Mouse (Mus musculus) kidney, embryonic 15.5 days (tissue): ENCODE results near the gene A26c2. TPM values are rescaled to one million over a fixed set of nuclear protein-coding genes. Genes with fewer than 3 reads are reported as not detected.

Experiments used
- ATAC-seq: fragments of 200-750 bp; cut with Nextera tagmentation; replicated peaks from 2 replicates; pipeline ENCODE4 v1.8.0; 2017; ENCODE audit warnings: moderate TSS enrichment; ENCODE audit not compliant: low FRiP score
- H3K27ac ChIP-seq: fragments of 300-500 bp; sonication (generic); 2 replicates; pipeline ENCODE4 v1.5.1; 2015; ENCODE audit warnings: mild to moderate bottlenecking, inconsistent platforms
- H3K27me3 ChIP-seq: fragments of 300-500 bp; sonication (generic); 2 replicates; pipeline ENCODE4 v1.6.1; 2015; ENCODE audit warnings: inconsistent platforms
- H3K36me3 ChIP-seq: fragments of 300-500 bp; sonication (generic); 2 replicates; pipeline ENCODE4 v1.6.1; 2015; ENCODE audit warnings: inconsistent platforms
- H3K4me1 ChIP-seq: fragments of 300-500 bp; sonication (generic); 2 replicates; pipeline ENCODE4 v1.6.1; 2015; ENCODE audit warnings: inconsistent platforms
- H3K4me2 ChIP-seq: fragments of 300-500 bp; sonication (generic); 2 replicates; pipeline ENCODE4 v1.6.1; 2015; ENCODE audit warnings: moderate library complexity, mild to moderate bottlenecking, inconsistent platforms
- H3K4me3 ChIP-seq: fragments of 300-500 bp; sonication (generic); replicated peaks from 2 replicates; pipeline ENCODE4 v1.5.1; 2015; ENCODE audit warnings: mild to moderate bottlenecking, inconsistent platforms
- H3K9ac ChIP-seq: fragments of 300-500 bp; sonication (generic); 2 replicates; pipeline ENCODE4 v1.6.1; 2015; ENCODE audit warnings: mild to moderate bottlenecking, inconsistent platforms
- H3K9me3 ChIP-seq: fragments of 300-500 bp; sonication (generic); replicated peaks from 2 replicates; pipeline ENCODE4 v1.6.1; 2016; ENCODE audit warnings: inconsistent platforms
- WGBS: fragments of 180-500 bp; shearing (Covaris S2); methylation state at CpG from one replicate; pipeline ENCODE4 v1.1.7; 2015; ENCODE audit warnings: mixed read lengths; 5-methylcytosine and 5-hydroxymethylcytosine counted together
- polyA plus RNA-seq: library from polyadenylated mRNA; unstranded; fragments of >200 nt; fragmentation: Nextera tagmentation; extraction: Ambion mirVana; gene quantifications from 2 replicates; pipeline ENCODE4 v1.2.1, GENCODE M21; 2015

The A26c2 gene
- not detected in 2 replicates for polyA plus RNA-seq

- Histone ChIP-seq H3K4me2 (no peak within 1 kb of the TSS), H3K4me1 (no peaks in the 10 kb centered on the region), H3K9ac (no peak within 1 kb of the TSS), H3K27me3 (no peaks in the 10 kb centered on the region), H3K9me3 (0 out of 2 replicates have a peak, but pooled peaks cover 6% of the 10 kb centered on the region), H3K27ac (no peak within 1 kb of the TSS), H3K4me3 (no peak within 1 kb of the TSS), H3K36me3 (no peaks in the 10 kb centered on the region)
- no peak for ATAC-seq
- 81% methylated on average over 7 of the region's 7 CpGs for WGBS
Observed at GRCm38 (mm10) chr7:62823573-62823972, at the start of gene A26c2. Gene A26c2, minus strand, starts transcription at chr7:62823673.

DNA sequence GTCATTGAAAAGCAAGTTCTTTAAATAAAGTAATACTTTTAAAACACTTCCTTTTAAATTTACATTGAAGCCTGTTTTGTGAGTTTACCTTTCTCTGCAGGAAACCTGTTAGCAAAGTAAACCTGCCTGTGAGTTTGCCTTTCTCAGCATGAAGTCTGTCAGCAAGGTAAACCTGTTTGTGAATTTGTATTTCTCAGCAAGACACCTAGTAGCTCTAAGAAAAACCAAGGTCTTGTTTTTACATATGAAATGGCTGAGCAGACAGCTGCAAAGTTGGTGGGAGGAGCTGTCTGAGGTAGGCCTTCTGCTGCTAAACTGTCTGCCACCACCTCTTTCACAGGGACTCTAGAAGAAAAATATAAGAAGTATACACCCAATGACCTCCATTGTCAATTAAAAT is 28.0 kb upstream of the A26c2 start:
- ATAC-seq: no peak
- no peak overlapping the region for H3K4me2 ChIP-seq
- H3K27ac ChIP-seq: no peak overlapping the region
- no peak overlapping the region for H3K9ac ChIP-seq
- H3K4me1 ChIP-seq: no peaks in the 10 kb centered on the region
- no peaks in the 10 kb centered on the region for H3K27me3 ChIP-seq
- H3K4me3 ChIP-seq: no peak overlapping the region
- 0 out of 2 replicates have a peak, but pooled peaks cover 2% of the 10 kb centered on the region for H3K9me3 ChIP-seq
- no peaks in the 10 kb centered on the region for H3K36me3 ChIP-seq
